Mouse (Mus musculus) intestine, postnatal 0 days (tissue): ENCODE measurements around the gene Smarcd3. TPM values are rescaled to one million over a fixed set of nuclear protein-coding genes. Genes with fewer than 3 reads are reported as not detected.
A peak's percentile ranks its signal among the peaks of the same experiment; 100 is the strongest.

ENCODE experiments used
- ATAC-seq: fragments of 200-750 bp; cut with Nextera tagmentation; 2 replicates; pipeline ENCODE4 v1.8.0; 2017; ENCODE audit warnings: mild to moderate bottlenecking, moderate TSS enrichment, moderate library complexity
- H3K27ac ChIP-seq: fragments of 300-500 bp; sonication (generic); 2 replicates; pipeline ENCODE4 v1.5.1; 2014; ENCODE audit warnings: mild to moderate bottlenecking, low read depth, low read length, moderate library complexity
- H3K27me3 ChIP-seq: fragments of 300-500 bp; sonication (generic); replicated peaks from 2 replicates; pipeline ENCODE4 v1.6.1; 2014; ENCODE audit warnings: low read length, mixed read lengths; ENCODE audit not compliant: control insufficient read depth, insufficient read depth
- H3K36me3 ChIP-seq: fragments of 300-500 bp; sonication (generic); 2 replicates; pipeline ENCODE4 v1.6.1; 2014; ENCODE audit warnings: mild to moderate bottlenecking, moderate library complexity; ENCODE audit not compliant: control insufficient read depth, insufficient read depth
- H3K4me1 ChIP-seq: fragments of 300-500 bp; sonication (generic); replicated peaks from 2 replicates; pipeline ENCODE4 v1.6.1; 2014; ENCODE audit warnings: antibody characterized with exemption, low read length, mixed read lengths; ENCODE audit not compliant: control insufficient read depth, insufficient read depth
- H3K4me2 ChIP-seq: fragments of 300-500 bp; sonication (generic); replicated peaks from 2 replicates; pipeline ENCODE4 v1.6.1; 2014; ENCODE audit warnings: low read depth, mild to moderate bottlenecking, moderate library complexity
- H3K4me3 ChIP-seq: fragments of 300-500 bp; sonication (generic); 2 replicates; pipeline ENCODE4 v1.5.1; 2014; ENCODE audit warnings: low read depth, low read length
- H3K9ac ChIP-seq: fragments of 300-500 bp; sonication (generic); 2 replicates; pipeline ENCODE4 v1.6.1; 2014; ENCODE audit warnings: mild to moderate bottlenecking, low read depth, low read length
- H3K9me3 ChIP-seq: fragments of 300-500 bp; sonication (generic); 2 replicates; pipeline ENCODE4 v1.6.1; 2016; ENCODE audit warnings: mixed run types; ENCODE audit not compliant: control insufficient read depth
- CTCF ChIP-seq: sonication (generic); IDR thresholded peaks from 2 replicates; pipeline ENCODE4 v1.5.1; 2016; ENCODE audit warnings: low read depth, mild to moderate bottlenecking, control low read depth, antibody characterized with exemption, moderate library complexity
- WGBS: fragments of 180-500 bp; shearing (Covaris S2); extraction: QIAGEN DNeasy Blood & Tissue Kit; methylation state at CpG from one replicate; pipeline ENCODE4 v1.1.7; 2014; 5-methylcytosine and 5-hydroxymethylcytosine counted together
- polyA plus RNA-seq: library from polyadenylated mRNA; unstranded; fragments of >200 nt; fragmentation: Nextera tagmentation; extraction: Ambion mirVana; gene quantifications from 2 replicates; pipeline ENCODE4 v1.2.1, GENCODE M21; 2015

Smarcd3 gene
- polyA plus RNA-seq, 1 experiment from 2014 or later = 6.6 TPM

GRCm38 (mm10) chr5:24612302-24612649 is 11.9 kb downstream of the Smarcd3 start:
- Histone ChIP-seq H3K9me3 (no peaks in the 10 kb centered on the region), H3K4me3 (no peak overlapping the region), H3K27me3 (no peaks in the 10 kb centered on the region), H3K36me3 (no peaks in the 10 kb centered on the region), H3K27ac (no peak overlapping the region), H3K9ac (no peak overlapping the region), H3K4me1 (no peaks in the 10 kb centered on the region), H3K4me2 (no peak overlapping the region)
- 74% methylated on average over 5 of the region's 5 CpGs for WGBS
- peak; percentile 36 for TF ChIP-seq CTCF
- ATAC-seq = no peak

- H3K9ac ChIP-seq = no peak overlapping the region
- 69% methylated on average over 7 of the region's 7 CpGs for WGBS
- ATAC-seq = no peak
- H3K4me3 ChIP-seq = no peak overlapping the region
- H3K36me3 ChIP-seq = no peaks in the 10 kb centered on the region
- no peak for TF ChIP-seq CTCF
- no peaks in the 10 kb centered on the region for H3K9me3 ChIP-seq
- no peak overlapping the region for H3K4me2 ChIP-seq
- no peaks in the 10 kb centered on the region for H3K27me3 ChIP-seq
- no peak overlapping the region for H3K27ac ChIP-seq
- H3K4me1 ChIP-seq = no peaks in the 10 kb centered on the region
Measured at GRCm38 (mm10) chr5:24611366-24612301, 12.6 kb downstream of the Smarcd3 start.

- Histone ChIP-seq H3K4me1 (no peaks in the 10 kb centered on the region), H3K4me2 (no peak overlapping the region), H3K9ac (no peak overlapping the region), H3K27me3 (no peaks in the 10 kb centered on the region), H3K4me3 (no peak overlapping the region), H3K9me3 (no peaks in the 10 kb centered on the region), H3K27ac (no peak overlapping the region), H3K36me3 (no peaks in the 10 kb centered on the region)
- no peak for TF ChIP-seq CTCF
- no peak for ATAC-seq
- WGBS = 17% methylated on average over 5 of the region's 5 CpGs
Measured at GRCm38 (mm10) chr5:24609388-24609787, 14.8 kb downstream of the Smarcd3 start.

- H3K9ac ChIP-seq = no peak overlapping the region
- H3K27me3 ChIP-seq = peaks cover 4% of the 10 kb centered on the region
- no peak overlapping the region for H3K27ac ChIP-seq
- no peak overlapping the region for H3K4me3 ChIP-seq
- WGBS = 48% methylated on average over 14 of the region's 14 CpGs
- ATAC-seq = no peak
- H3K9me3 ChIP-seq = no peaks in the 10 kb centered on the region
- H3K36me3 ChIP-seq = no peaks in the 10 kb centered on the region
- 0 out of 2 replicates have a peak, but pooled peaks cover 3% of the 10 kb centered on the region for H3K4me1 ChIP-seq
- peak; percentile 15; the same call in 1 of the 2 replicates for TF ChIP-seq CTCF
- no peak overlapping the region for H3K4me2 ChIP-seq
Measured at GRCm38 (mm10) chr5:24605980-24606665, 18.1 kb downstream of the Smarcd3 start.

- Histone ChIP-seq H3K9me3 (no peaks in the 10 kb centered on the region), H3K36me3 (no peaks in the 10 kb centered on the region), H3K27ac (peak overlapping the region; percentile 31; the same call in 1 of the 2 replicates), H3K4me3 (peak overlapping the region; percentile 58), H3K9ac (peak overlapping the region; percentile 52; the same call in 1 of the 2 replicates), H3K4me1 (0 out of 2 replicates have a peak, but pooled peaks cover 3% of the 10 kb centered on the region), H3K27me3 (peaks cover 11% of the 10 kb centered on the region), H3K4me2 (peak overlapping the region; percentile 80)
- no peak for ATAC-seq
- WGBS = 30% methylated on average over 6 of the region's 6 CpGs
- TF ChIP-seq CTCF = no peak
Measured at GRCm38 (mm10) chr5:24605321-24605979, 18.8 kb downstream of the Smarcd3 start.

GRCm38 (mm10) chr5:24604656-24605100 is 19.5 kb downstream of the Smarcd3 start:
- TF ChIP-seq CTCF = peak; percentile 57
- H3K9me3 ChIP-seq = no peaks in the 10 kb centered on the region
- peak overlapping the region; percentile 31 for H3K27ac ChIP-seq
- H3K4me1 ChIP-seq = 0 out of 2 replicates have a peak, but pooled peaks cover 3% of the 10 kb centered on the region
- ATAC-seq = peak; percentile 58
- no peaks in the 10 kb centered on the region for H3K36me3 ChIP-seq
- H3K4me3 ChIP-seq = peak overlapping the region; percentile 58
- WGBS = under 1% methylated on average over 46 of the region's 46 CpGs
- peak overlapping the region; percentile 52 for H3K9ac ChIP-seq
- H3K27me3 ChIP-seq = peaks cover 12% of the 10 kb centered on the region
- peak overlapping the region; percentile 80 for H3K4me2 ChIP-seq
